ENCODE assay signal across 8 mouse cellular contexts in the genomic region with DNA sequence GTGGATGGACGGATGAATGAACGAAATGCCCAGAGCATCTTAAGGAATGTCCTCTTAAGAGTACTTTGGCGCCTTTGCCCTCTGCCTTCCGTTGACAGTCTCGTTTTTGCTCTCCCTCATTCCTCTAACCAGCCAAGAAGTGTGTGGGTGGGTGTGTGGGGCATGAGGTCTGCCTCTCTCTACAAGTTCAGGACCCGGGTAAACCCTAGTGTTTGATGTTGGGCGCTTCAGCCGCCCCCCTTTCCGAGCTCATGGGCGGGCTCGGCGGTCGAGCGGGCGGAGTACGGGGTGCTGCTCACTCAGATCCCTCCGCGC. TPM values are rescaled to one million over a fixed set of nuclear protein-coding genes. Genes with fewer than 3 reads are reported as not detected.
DNase-seq lines count a peak whose midpoint lies in the region; ATAC-seq and TF ChIP-seq lines count a peak whose summit lies in the region.

No protein-coding gene starts in this region.

- peaks cover 6% of the 10 kb centered on the region; the same call in 1 of the 2 replicates for H3K4me1 ChIP-seq in lung, postnatal 0 days (ENCODE audit: insufficient read depth, low read depth, low read length)
- peaks cover 33% of the 10 kb centered on the region for H3K4me1 ChIP-seq in limb, embryonic 14.5 days (ENCODE audit: control insufficient read depth, insufficient read depth, low read length)
- peaks cover 4% of the 10 kb centered on the region; the same call in 1 of the 2 replicates for H3K4me1 ChIP-seq in small intestine, adult 2 months (ENCODE audit: control insufficient read depth, insufficient read depth, insufficient read length, low read length)

- no peak overlapping the region for H3K27ac ChIP-seq in lung, postnatal 0 days (ENCODE audit: low read length)
- peak overlapping the region; percentile 97; the same call in 1 of the 2 replicates for H3K27ac ChIP-seq in limb, embryonic 14.5 days (replicated peaks; ENCODE audit: low read depth, low read length)
- no peak overlapping the region for H3K27ac ChIP-seq in small intestine, adult 2 months (ENCODE audit: insufficient read depth, low read depth, low read length)

- no peak for TF ChIP-seq EP300 in lung, postnatal 0 days (IDR thresholded peaks at IDR 0.05)

- TF ChIP-seq POLR2A in limb, embryonic 14.5 days (IDR thresholded peaks at IDR 0.05; ENCODE audit: borderline replicate concordance, extremely low read depth, insufficient read depth, insufficient read length) = no peak
- TF ChIP-seq POLR2A in small intestine, adult 2 months (IDR thresholded peaks at IDR 0.05; ENCODE audit: low read depth, low read length) = no peak

- no peak for ATAC-seq in lung, postnatal 0 days
- ATAC-seq in erythroid progenitor cell, adult 5-6 weeks (replicated peaks; ENCODE audit: low FRiP score, poor library complexity, severe bottlenecking) = peak; percentile 41
- ATAC-seq in limb, embryonic 14.5 days (ENCODE audit: low FRiP score, low read depth) = no peak; the same call in 1 of the 2 replicates

- peak overlapping the region; percentile 89 for H3K4me2 ChIP-seq in lung, postnatal 0 days (replicated peaks; ENCODE audit: low read depth, low read length)
- peak overlapping the region; percentile 68 for H3K4me2 ChIP-seq in limb, embryonic 14.5 days (replicated peaks; ENCODE audit: low read depth, low read length, severe bottlenecking)

- peak overlapping the region; percentile 94 for H3K4me3 ChIP-seq in lung, postnatal 0 days (ENCODE audit: low read depth, low read length)
- peak overlapping the region; percentile 85 for H3K4me3 ChIP-seq in limb, embryonic 14.5 days (replicated peaks; ENCODE audit: low read length)
- peak overlapping the region; percentile 87 for H3K4me3 ChIP-seq in small intestine, adult 2 months (ENCODE audit: low read depth, low read length)

- H3K27me3 ChIP-seq in lung, postnatal 0 days (replicated peaks; ENCODE audit: insufficient read depth, low read length) = no peaks in the 10 kb centered on the region
- no peaks in the 10 kb centered on the region for H3K27me3 ChIP-seq in limb, embryonic 14.5 days (ENCODE audit: control insufficient read depth, insufficient read depth, low read length)
- no peaks in the 10 kb centered on the region for H3K27me3 ChIP-seq in small intestine, adult 2 months (ENCODE audit: control insufficient read depth, insufficient read depth, low read length)

- H3K36me3 ChIP-seq in lung, postnatal 0 days (ENCODE audit: insufficient read depth, low read length) = no peaks in the 10 kb centered on the region
- H3K36me3 ChIP-seq in limb, embryonic 14.5 days (ENCODE audit: control insufficient read depth, insufficient read depth, low read length) = no peaks in the 10 kb centered on the region
- H3K36me3 ChIP-seq in small intestine, adult 2 months (ENCODE audit: control insufficient read depth, insufficient read depth, low read length) = no peaks in the 10 kb centered on the region

- 1% methylated on average over 18 of the region's 18 CpGs for WGBS in lung, postnatal 0 days
- 5% methylated on average over 18 of the region's 18 CpGs for WGBS in limb, embryonic 14.5 days
- WGBS in small intestine, adult 2 months = under 1% methylated on average over 18 of the region's 18 CpGs

- peak overlapping the region; percentile 27; the same call in 1 of the 2 replicates for H3K9ac ChIP-seq in lung, postnatal 0 days (replicated peaks; ENCODE audit: low read depth)
- H3K9ac ChIP-seq in limb, embryonic 14.5 days (ENCODE audit: low read depth, low read length, severe bottlenecking) = peak overlapping the region; percentile 91

- DNase-seq in lung, postnatal 0 days (ENCODE audit: low spot score) = no peak
- no peak for DNase-seq in lung, postnatal 4 days
- no peak for DNase-seq in limb, embryonic 14.5 days (ENCODE audit: low spot score)
- DNase-seq in cerebellum, postnatal 25 days = no peak
- no peak for DNase-seq in testis, postnatal 14 days (ENCODE audit: low spot score)
- DNase-seq in right cerebral cortex, postnatal 10 days (ENCODE audit: low spot score in 2 of 2) = no peak

- TF ChIP-seq CTCF in lung, postnatal 0 days (IDR thresholded peaks at IDR 0.05) = no peak
- TF ChIP-seq CTCF in small intestine, adult 2 months (IDR thresholded peaks at IDR 0.05; ENCODE audit: extremely low read depth, insufficient read length, insufficient replicate concordance, low read depth, low read length) = no peak

- H3K9me3 ChIP-seq in lung, postnatal 0 days (ENCODE audit: low read length) = no peaks in the 10 kb centered on the region
- H3K9me3 ChIP-seq in limb, embryonic 14.5 days (ENCODE audit: control insufficient read depth, low read length) = no peaks in the 10 kb centered on the region

RNA-seq across cellular contexts. Expression of a gene that starts 0.3 kb away (rescaled TPM):
- 18.3 and 20.1 TPM in 2 replicates for polyA plus RNA-seq in lung, postnatal 0 days (2015; fragmentation: Nextera tagmentation; extraction: Ambion mirVana)
- 16.3 and 16.6 TPM in 2 replicates for total RNA-seq in erythroid progenitor cell, adult 5-6 weeks (2015; ENCODE audit: low replicate concordance)
- 11.0 and 18.5 TPM in 2 replicates for total RNA-seq in erythroid progenitor cell, adult 5-6 weeks (2017; ENCODE audit: low replicate concordance)
- 38.7 and 49.0 TPM in 2 replicates for polyA plus RNA-seq in limb, embryonic 14.5 days (2012; rRNA removed)
- 48.5 and 54.2 TPM in 2 replicates for polyA plus RNA-seq in limb, embryonic 14.5 days (2014; fragmentation: Nextera tagmentation; extraction: Ambion mirVana)
- 5.6 and 6.6 TPM in 2 replicates for polyA plus RNA-seq in small intestine, adult 2 months (2012; rRNA removed)
